Mouse (Mus musculus) G1E (cell line): ENCODE data around the gene Srp54c.
"Not testable (repeated sequence)": the region's sequence is repeated elsewhere in the genome, so short reads cannot be mapped to it uniquely, and the experiment has no call there.

Source experiments
- CTCF ChIP-seq: IDR thresholded peaks from 2 replicates; pipeline ENCODE4 v1.5.1; 2012; ENCODE audit warnings: low read depth, low read length, inconsistent platforms, mixed read lengths
- GATA1 ChIP-seq: IDR thresholded peaks from 2 replicates; pipeline ENCODE4 v1.6.1; 2012; ENCODE audit warnings: borderline replicate concordance, low read length, inconsistent platforms, mixed read lengths
- GATA2 ChIP-seq: IDR thresholded peaks from 2 replicates; pipeline ENCODE4 v1.6.1; 2012; ENCODE audit warnings: low read depth, low read length, inconsistent platforms, borderline replicate concordance
- POLR2AphosphoS5 ChIP-seq: IDR thresholded peaks from 2 replicates; pipeline ENCODE4 v1.6.1; 2012; ENCODE audit warnings: low read depth, low read length, inconsistent platforms; ENCODE audit not compliant: insufficient replicate concordance
- TAL1 ChIP-seq: conservative IDR thresholded peaks from 2 replicates; pipeline ENCODE4 v1.6.1; 2012; ENCODE audit warnings: low read depth, low read length, inconsistent platforms, mixed read lengths

GRCm38 (mm10) chr12:55277583-55277982 is 47.6 kb downstream of the Srp54c start:
- not testable (repeated sequence) for TF ChIP-seq CTCF, TAL1, GATA1, GATA2, POLR2AphosphoS5
